Mouse (Mus musculus): ENCODE data around the gene Gfra1. TPM values are rescaled to one million over a fixed set of nuclear protein-coding genes. Genes with fewer than 3 reads are reported as not detected.

Gene Gfra1
- total and polyA plus RNA-seq, 3 experiments: not detected

GRCm38 (mm10) chr19:58413290-58413689 lies 42.4 kb downstream of the Gfra1 start:
- H3K4me2 ChIP-seq (ENCODE audit: insufficient read depth, low read depth, poor library complexity, severe bottlenecking): no peak overlapping the region
- H3K4me1 ChIP-seq (ENCODE audit: control insufficient read depth in 1 of 2, insufficient read depth in 2 of 2): no peaks in the 10 kb centered on the region
- no peak for TF ChIP-seq BHLHE40 (IDR thresholded peaks at IDR 0.05; ENCODE audit: low read depth, low read length)
- H3K79me2 ChIP-seq (replicated peaks; ENCODE audit: control insufficient read depth, extremely low read depth, insufficient read depth, poor library complexity, severe bottlenecking): no peaks in the 10 kb centered on the region
- no peaks in the 10 kb centered on the region for H3K36me3 ChIP-seq (replicated peaks in 1 of 2; ENCODE audit: control insufficient read depth in 1 of 2, insufficient read depth in 1 of 2, low read length in 1 of 2)
- H3K4me3 ChIP-seq (replicated peaks in 1 of 3; ENCODE audit: low read depth in 2 of 3, low read length in 2 of 3, poor library complexity in 1 of 3): no peak overlapping the region
- H3K9me3 ChIP-seq (replicated peaks; ENCODE audit: low read length): peaks cover 2% of the 10 kb centered on the region
- dilution Hi-C loops (cut with MboI; ENCODE audit: extremely low pct_ligation_motif_present, extremely low pct_unique_long_range_greater_than_20kb, low sequenced_read_pairs) (no loop called here), in situ Hi-C loops (cut with MboI; ENCODE audit: low pct_ligation_motif_present, low pct_unique_long_range_greater_than_20kb, low sequenced_read_pairs) (no loop called here)
- H3K27me3 ChIP-seq (replicated peaks): peaks cover 2% of the 10 kb centered on the region
- H3K9ac ChIP-seq (ENCODE audit: insufficient read depth, low read depth): no peak overlapping the region
- no peak for DNase-seq (ENCODE audit: extremely low read depth)
- no peak overlapping the region for H3K27ac ChIP-seq (ENCODE audit: insufficient read depth, low read depth)

- DNase-seq (ENCODE audit: extremely low read depth): no peak
- no peak overlapping the region for H3K4me3 ChIP-seq (replicated peaks in 1 of 3; ENCODE audit: low read depth in 2 of 3, low read length in 2 of 3, poor library complexity in 1 of 3)
- H3K27ac ChIP-seq (ENCODE audit: insufficient read depth, low read depth): no peak overlapping the region
- H3K4me2 ChIP-seq (ENCODE audit: insufficient read depth, low read depth, poor library complexity, severe bottlenecking): no peak overlapping the region
- TF ChIP-seq IRF4 (IDR thresholded peaks at IDR 0.05; ENCODE audit: low read depth, low read length) (no peak), HCFC1 (IDR thresholded peaks at IDR 0.05; ENCODE audit: low read depth, low read length) (no peak), GABPA (IDR thresholded peaks at IDR 0.05; ENCODE audit: insufficient replicate concordance, low read depth, low read length) (no peak), ETS1 (conservative IDR thresholded peaks at IDR 0.05; ENCODE audit: low read depth, low read length) (no peak), TBP (conservative IDR thresholded peaks at IDR 0.05; ENCODE audit: low read depth, low read length) (no peak), EP300 (IDR thresholded peaks at IDR 0.05; ENCODE audit: low read length) (no peak), USF1 (IDR thresholded peaks at IDR 0.05; ENCODE audit: low read depth, low read length) (no peak), JUN (IDR thresholded peaks at IDR 0.05; ENCODE audit: insufficient read depth, low read depth, low read length) (no peak), UBTF (IDR thresholded peaks at IDR 0.05; ENCODE audit: low read depth, low read length) (no peak), ZMIZ1 (IDR thresholded peaks at IDR 0.05; ENCODE audit: low read depth, low read length) (no peak), JUND (conservative IDR thresholded peaks at IDR 0.05; ENCODE audit: low read depth, low read length) (no peak), CTCF (conservative IDR thresholded peaks at IDR 0.05 in 1 of 2, IDR thresholded peaks at IDR 0.05 in 1 of 2; ENCODE audit: low read depth in 2 of 2, low read length in 2 of 2) (no peak), NELFE (IDR thresholded peaks at IDR 0.05; ENCODE audit: low read depth, low read length) (no peak), RCOR1 (conservative IDR thresholded peaks at IDR 0.05; ENCODE audit: low read depth, low read length) (no peak), PAX5 (IDR thresholded peaks at IDR 0.05; ENCODE audit: low read length) (no peak), SMC3 (IDR thresholded peaks at IDR 0.05; ENCODE audit: low read depth, low read length) (no peak), BHLHE40 (IDR thresholded peaks at IDR 0.05; ENCODE audit: low read depth, low read length) (no peak), MXI1 (IDR thresholded peaks at IDR 0.05; ENCODE audit: low read depth, low read length) (no peak), MYC (IDR thresholded peaks at IDR 0.05; ENCODE audit: low read depth, low read length) (no peak)
- no peaks in the 10 kb centered on the region for H3K79me2 ChIP-seq (replicated peaks; ENCODE audit: control insufficient read depth, extremely low read depth, insufficient read depth, poor library complexity, severe bottlenecking)
- in situ Hi-C loops (cut with MboI; ENCODE audit: low pct_ligation_motif_present, low pct_unique_long_range_greater_than_20kb, low sequenced_read_pairs) (no loop called here), dilution Hi-C loops (cut with MboI; ENCODE audit: extremely low pct_ligation_motif_present, extremely low pct_unique_long_range_greater_than_20kb, low sequenced_read_pairs) (no loop called here)
- H3K9me3 ChIP-seq (replicated peaks; ENCODE audit: low read length): peaks cover 2% of the 10 kb centered on the region
- no peak overlapping the region for H3K9ac ChIP-seq (ENCODE audit: insufficient read depth, low read depth)
- no peaks in the 10 kb centered on the region for H3K36me3 ChIP-seq (replicated peaks in 1 of 2; ENCODE audit: control insufficient read depth in 1 of 2, insufficient read depth in 1 of 2, low read length in 1 of 2)
- peaks cover 2% of the 10 kb centered on the region for H3K27me3 ChIP-seq (replicated peaks)
- no peaks in the 10 kb centered on the region for H3K4me1 ChIP-seq (ENCODE audit: control insufficient read depth in 1 of 2, insufficient read depth in 2 of 2)
Measured at GRCm38 (mm10) chr19:58412811-58413210, 42.9 kb downstream of the Gfra1 start.
